Mouse (Mus musculus): ENCODE data around the gene Galp. TPM values are rescaled to one million over a fixed set of nuclear protein-coding genes. Genes with fewer than 3 reads are reported as not detected.
A peak's percentile ranks its signal among the peaks of the same experiment; 100 is the strongest.
"Not testable (repeated sequence)": the region's sequence is repeated elsewhere in the genome, so short reads cannot be mapped to it uniquely, and the experiment has no call there.

The Galp gene
- polyA plus RNA-seq, 1 experiment from 2014 or later, result not detected

DNA sequence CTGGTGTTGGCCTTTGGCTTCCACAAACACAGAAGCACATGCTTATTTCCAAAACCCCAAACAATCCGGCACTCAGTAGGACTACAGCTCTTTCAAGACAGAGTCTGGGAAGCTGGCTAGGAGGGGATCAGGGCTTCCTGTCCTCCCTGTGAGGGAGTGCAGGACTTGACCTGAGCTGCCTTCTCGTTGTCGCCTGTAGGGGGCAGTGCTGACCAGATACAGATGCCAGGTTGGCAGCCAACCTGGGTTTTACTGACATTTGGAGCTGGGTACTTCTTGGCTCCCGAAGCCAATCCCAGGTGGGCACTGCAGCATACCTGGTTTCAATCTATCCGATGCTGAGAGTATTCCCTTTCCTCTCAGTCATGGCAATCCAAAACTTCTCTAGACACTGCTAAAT is 16.3 kb downstream of the Galp start:
- no peak overlapping the region for H3K27ac ChIP-seq (replicated peaks)
- DNase-seq (ENCODE audit: low spot score) (peak; percentile 19), ATAC-seq (ENCODE audit: low FRiP score, low TSS enrichment) (no peak)
- no peaks in the 10 kb centered on the region for H3K36me3 ChIP-seq (ENCODE audit: control insufficient read depth, insufficient read depth, low read length)
- H3K4me1 ChIP-seq (replicated peaks; ENCODE audit: control insufficient read depth, insufficient read depth), result no peaks in the 10 kb centered on the region
- no peak overlapping the region for H3K4me2 ChIP-seq (replicated peaks; ENCODE audit: low read depth)
- no peak overlapping the region for H3K4me3 ChIP-seq (ENCODE audit: low read depth, low read length)
- 47% methylated on average over 5 of the region's 5 CpGs for WGBS
- H3K9ac ChIP-seq (ENCODE audit: low read length), result no peak overlapping the region
- no peaks in the 10 kb centered on the region for H3K9me3 ChIP-seq (ENCODE audit: control insufficient read depth, low read length)
- no peak for TF ChIP-seq EP300 (optimal IDR thresholded peaks at IDR 0.05)
- TF ChIP-seq CTCF (IDR thresholded peaks at IDR 0.05; ENCODE audit: low read depth), result peak; percentile 52
- H3K27me3 ChIP-seq (ENCODE audit: control insufficient read depth, insufficient read depth, low read length), result no peaks in the 10 kb centered on the region

DNA sequence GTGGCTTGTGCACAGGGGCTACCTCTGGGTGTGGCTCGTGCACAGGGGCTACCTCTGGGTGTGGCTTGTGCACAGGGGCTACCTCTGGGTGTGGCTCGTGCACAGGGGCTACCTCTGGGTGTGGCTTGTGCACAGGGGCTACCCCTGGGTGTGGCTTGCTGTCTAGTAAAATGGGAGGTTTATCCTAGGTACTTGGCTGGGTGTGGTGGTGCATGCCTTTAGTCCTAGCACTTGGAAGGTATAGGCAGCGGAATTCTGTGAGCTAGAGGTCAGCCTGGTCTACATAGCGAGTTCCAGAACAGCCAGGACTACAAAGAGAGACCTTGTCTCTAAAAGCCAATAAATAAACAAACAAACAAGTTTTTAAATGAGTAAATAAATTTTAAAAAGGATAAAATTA is 17.8 kb downstream of the Galp start:
- not testable (repeated sequence) for H3K27ac ChIP-seq (replicated peaks); ATAC-seq (ENCODE audit: low FRiP score, low TSS enrichment); H3K4me2 ChIP-seq (replicated peaks; ENCODE audit: low read depth); DNase-seq (ENCODE audit: low spot score); H3K9ac ChIP-seq (ENCODE audit: low read length); H3K4me1 ChIP-seq (replicated peaks; ENCODE audit: control insufficient read depth, insufficient read depth); H3K9me3 ChIP-seq (ENCODE audit: control insufficient read depth, low read length); H3K27me3 ChIP-seq (ENCODE audit: control insufficient read depth, insufficient read depth, low read length); H3K36me3 ChIP-seq (ENCODE audit: control insufficient read depth, insufficient read depth, low read length); H3K4me3 ChIP-seq (ENCODE audit: low read depth, low read length)
- 67% methylated on average over 3 of the region's 4 CpGs for WGBS

DNA sequence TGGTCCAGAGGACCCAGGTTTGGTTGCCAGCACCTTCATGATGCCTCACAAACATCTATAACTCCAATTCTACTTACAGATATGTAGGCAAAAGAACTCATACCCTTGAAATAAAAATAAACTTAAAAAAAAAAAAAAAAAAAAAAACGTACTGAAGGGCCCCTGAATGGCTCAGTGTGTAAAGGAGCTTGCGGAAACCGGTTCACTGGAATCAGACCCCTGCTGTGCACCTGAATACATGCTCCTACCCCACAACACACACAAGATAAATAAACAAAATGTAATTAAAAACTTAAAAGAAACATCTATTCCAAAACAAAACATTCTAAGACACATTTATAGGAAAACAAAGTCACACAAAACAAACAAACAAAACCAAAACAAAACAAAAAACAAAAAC is 23.3 kb downstream of the Galp start:
- ATAC-seq (ENCODE audit: low FRiP score, low TSS enrichment) (no peak), DNase-seq (ENCODE audit: low spot score) (no peak)
- Histone ChIP-seq H3K4me1 (replicated peaks; ENCODE audit: control insufficient read depth, insufficient read depth) (no peaks in the 10 kb centered on the region), H3K9me3 (ENCODE audit: control insufficient read depth, low read length) (no peaks in the 10 kb centered on the region), H3K9ac (ENCODE audit: low read length) (no peak overlapping the region), H3K27ac (replicated peaks) (no peak overlapping the region), H3K36me3 (ENCODE audit: control insufficient read depth, insufficient read depth, low read length) (no peaks in the 10 kb centered on the region), H3K4me2 (replicated peaks; ENCODE audit: low read depth) (no peak overlapping the region), H3K4me3 (ENCODE audit: low read depth, low read length) (no peak overlapping the region), H3K27me3 (ENCODE audit: control insufficient read depth, insufficient read depth, low read length) (no peaks in the 10 kb centered on the region)
- WGBS, result 47% methylated on average over 3 of the region's 3 CpGs
- TF ChIP-seq CTCF (IDR thresholded peaks at IDR 0.05; ENCODE audit: low read depth), result no peak
- TF ChIP-seq EP300 (optimal IDR thresholded peaks at IDR 0.05), result no peak

DNA sequence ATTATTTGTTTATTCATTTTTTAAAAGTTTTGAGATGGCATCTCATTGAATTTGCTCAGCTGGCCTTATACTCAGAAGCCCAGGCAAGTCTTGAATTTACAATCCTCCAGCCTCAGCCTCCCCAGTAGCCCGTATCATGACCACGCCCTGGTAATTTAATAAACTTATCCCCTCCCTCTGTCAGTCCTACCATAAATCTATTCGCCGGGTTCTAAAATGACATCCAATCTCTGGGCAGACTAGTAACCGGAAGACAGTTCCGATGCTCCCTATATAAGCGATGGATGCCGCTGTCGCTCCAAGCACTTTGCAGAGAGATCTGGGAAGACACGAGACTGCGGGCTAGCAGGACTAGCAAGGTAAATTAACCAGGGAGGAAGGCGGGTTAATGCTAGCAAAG is 25.1 kb downstream of the Galp start, which contains the start of gene Zscan5b:
Gene Zscan5b, plus strand, starts transcription at position 301 of the 400 bp plus-strand sequence.
- Histone ChIP-seq H3K4me1 (replicated peaks; ENCODE audit: control insufficient read depth, insufficient read depth) (no peaks in the 10 kb centered on the region), H3K9ac (ENCODE audit: low read length) (no peak within 1 kb of the TSS), H3K4me2 (replicated peaks; ENCODE audit: low read depth) (no peak within 1 kb of the TSS), H3K9me3 (ENCODE audit: control insufficient read depth, low read length) (no peaks in the 10 kb centered on the region), H3K4me3 (ENCODE audit: low read depth, low read length) (no peak within 1 kb of the TSS), H3K27ac (replicated peaks) (no peak within 1 kb of the TSS), H3K36me3 (ENCODE audit: control insufficient read depth, insufficient read depth, low read length) (no peaks in the 10 kb centered on the region), H3K27me3 (ENCODE audit: control insufficient read depth, insufficient read depth, low read length) (no peaks in the 10 kb centered on the region)
- WGBS, result 91% methylated on average over 12 of the region's 12 CpGs
- ATAC-seq (ENCODE audit: low FRiP score, low TSS enrichment) (no peak), DNase-seq (ENCODE audit: low spot score) (no peak)
- TF ChIP-seq EP300 (optimal IDR thresholded peaks at IDR 0.05) (no peak), CTCF (IDR thresholded peaks at IDR 0.05; ENCODE audit: low read depth) (no peak)

DNA sequence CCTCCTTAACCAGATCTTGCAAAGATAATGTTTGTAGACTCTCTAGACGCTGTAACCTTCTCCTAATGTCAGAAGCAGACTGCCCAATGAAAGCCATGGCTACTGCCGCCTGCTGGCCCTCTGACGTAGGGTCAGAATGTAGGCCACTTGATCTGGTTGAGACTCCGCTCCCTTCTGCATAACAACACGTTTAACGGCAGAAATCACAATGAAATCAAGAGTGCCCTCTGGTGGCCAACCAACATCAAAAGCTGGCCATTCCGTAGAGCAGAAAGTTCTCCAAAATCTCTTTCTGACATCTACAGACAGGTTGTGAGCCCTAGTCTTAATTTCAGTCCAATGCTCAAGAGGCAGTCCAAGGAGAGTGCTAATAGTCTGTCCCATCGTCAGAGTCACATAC is 31.6 kb downstream of the Galp start:
- H3K9ac ChIP-seq (ENCODE audit: low read length); H3K36me3 ChIP-seq (ENCODE audit: control insufficient read depth, insufficient read depth, low read length); DNase-seq (ENCODE audit: low spot score); H3K4me2 ChIP-seq (replicated peaks; ENCODE audit: low read depth); H3K4me1 ChIP-seq (replicated peaks; ENCODE audit: control insufficient read depth, insufficient read depth); ATAC-seq (ENCODE audit: low FRiP score, low TSS enrichment); H3K27ac ChIP-seq (replicated peaks); H3K4me3 ChIP-seq (ENCODE audit: low read depth, low read length); H3K9me3 ChIP-seq (ENCODE audit: control insufficient read depth, low read length); H3K27me3 ChIP-seq (ENCODE audit: control insufficient read depth, insufficient read depth, low read length): not testable (repeated sequence)
- peak; percentile 36 for TF ChIP-seq CTCF (IDR thresholded peaks at IDR 0.05; ENCODE audit: low read depth)
- 57% methylated on average over 8 of the region's 8 CpGs for WGBS

DNA sequence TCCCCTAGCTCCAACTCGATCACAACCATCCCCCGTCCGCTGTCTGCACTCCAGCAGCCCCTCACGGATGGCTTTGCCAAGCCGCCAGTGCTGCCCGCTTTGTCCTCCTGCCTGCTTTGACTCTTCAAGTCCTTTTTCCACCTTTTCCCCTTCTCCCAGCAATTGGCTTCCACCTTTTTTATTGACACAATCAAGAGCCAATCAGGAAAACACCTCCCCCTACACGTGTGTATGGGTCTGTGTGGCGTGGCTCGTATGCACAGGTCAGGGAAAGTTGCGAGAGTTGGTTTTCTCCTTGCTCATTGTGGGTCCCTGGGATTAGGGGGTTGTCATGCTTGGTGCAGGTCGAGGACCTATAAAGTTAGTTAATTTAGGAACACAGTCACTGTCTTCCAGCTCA is 42.9 kb downstream of the Galp start:
- H3K36me3 ChIP-seq (ENCODE audit: control insufficient read depth, insufficient read depth, low read length), result no peaks in the 10 kb centered on the region

More for the DNA sequence above, 42.9 kb downstream of the Galp start:
- no peak overlapping the region for H3K4me2 ChIP-seq (replicated peaks; ENCODE audit: low read depth)
- H3K27ac ChIP-seq (replicated peaks), result no peak overlapping the region
- no peak for DNase-seq (ENCODE audit: low spot score)
- H3K9me3 ChIP-seq (ENCODE audit: control insufficient read depth, low read length), result no peaks in the 10 kb centered on the region
- H3K4me3 ChIP-seq (ENCODE audit: low read depth, low read length), result no peak overlapping the region
- H3K9ac ChIP-seq (ENCODE audit: low read length), result no peak overlapping the region
- no peak for TF ChIP-seq EP300 (optimal IDR thresholded peaks at IDR 0.05)
- no peak for TF ChIP-seq CTCF (IDR thresholded peaks at IDR 0.05; ENCODE audit: low read depth)
- no peaks in the 10 kb centered on the region for H3K27me3 ChIP-seq (ENCODE audit: control insufficient read depth, insufficient read depth, low read length)
- 46% methylated on average over 11 of the region's 11 CpGs for WGBS
- no peak for ATAC-seq (ENCODE audit: low FRiP score, low TSS enrichment)
- H3K4me1 ChIP-seq (replicated peaks; ENCODE audit: control insufficient read depth, insufficient read depth), result no peaks in the 10 kb centered on the region
